Mouse (Mus musculus) forebrain, embryonic 12.5 days (tissue): ENCODE measurements around the gene Vcan. TPM values are rescaled to one million over a fixed set of nuclear protein-coding genes. Genes with fewer than 3 reads are reported as not detected.

ENCODE experiments used
- ATAC-seq: fragments of 200-750 bp; cut with Nextera tagmentation; 2 replicates; pipeline ENCODE4 v1.8.0; 2017; ENCODE audit warnings: moderate TSS enrichment; ENCODE audit not compliant: low FRiP score
- H3K27ac ChIP-seq: fragments of 300-500 bp; sonication (generic); 2 replicates; pipeline ENCODE4 v1.5.1; 2016; ENCODE audit warnings: mild to moderate bottlenecking
- H3K27me3 ChIP-seq: fragments of 300-500 bp; sonication (generic); 2 replicates; pipeline ENCODE4 v1.6.1; 2016; ENCODE audit warnings: mild to moderate bottlenecking
- H3K36me3 ChIP-seq: fragments of 300-500 bp; sonication (generic); replicated peaks from 2 replicates; pipeline ENCODE4 v1.6.1; 2016; ENCODE audit warnings: mild to moderate bottlenecking
- H3K4me1 ChIP-seq: fragments of 300-500 bp; sonication (generic); 2 replicates; pipeline ENCODE4 v1.6.1; 2016
- H3K4me2 ChIP-seq: fragments of 300-500 bp; sonication (generic); 2 replicates; pipeline ENCODE4 v1.6.1; 2016; ENCODE audit warnings: mild to moderate bottlenecking, moderate library complexity
- H3K4me3 ChIP-seq: fragments of 300-500 bp; sonication (generic); replicated peaks from 2 replicates; pipeline ENCODE4 v1.5.1; 2016; ENCODE audit warnings: mild to moderate bottlenecking
- H3K9ac ChIP-seq: fragments of 300-500 bp; sonication (generic); 2 replicates; pipeline ENCODE4 v1.6.1; 2016; ENCODE audit warnings: mild to moderate bottlenecking
- H3K9me3 ChIP-seq: fragments of 300-500 bp; sonication (generic); 2 replicates; pipeline ENCODE4 v1.6.1; 2016
- WGBS: fragments of 180-500 bp; shearing (Covaris S2); methylation state at CpG from one replicate; pipeline ENCODE4 v1.1.7; 2016; 5-methylcytosine and 5-hydroxymethylcytosine counted together
- polyA plus RNA-seq: library from polyadenylated mRNA; unstranded; fragments of >200 nt; fragmentation: Nextera tagmentation; extraction: Ambion mirVana; gene quantifications from 2 replicates; pipeline ENCODE4 v1.2.1, GENCODE M21; 2016

The Vcan gene
- polyA plus RNA-seq, 1 experiment from 2014 or later, result 65.4 TPM

- Histone ChIP-seq H3K4me1 (no peaks in the 10 kb centered on the region), H3K9me3 (no peaks in the 10 kb centered on the region), H3K4me3 (no peak overlapping the region), H3K9ac (no peak overlapping the region), H3K27ac (no peak overlapping the region), H3K27me3 (no peaks in the 10 kb centered on the region), H3K36me3 (peaks cover 39% of the 10 kb centered on the region), H3K4me2 (no peak overlapping the region)
- 80% methylated on average over 7 of the region's 7 CpGs for WGBS
- no peak for ATAC-seq
These were observed 34.0 kb downstream of the Vcan start for GRCm38 (mm10) chr13:89708151-89708927.

- peaks cover 52% of the 10 kb centered on the region for H3K36me3 ChIP-seq
- H3K4me1 ChIP-seq, result no peaks in the 10 kb centered on the region
- H3K27me3 ChIP-seq, result no peaks in the 10 kb centered on the region
- no peak overlapping the region for H3K27ac ChIP-seq
- ATAC-seq, result no peak
- no peaks in the 10 kb centered on the region for H3K9me3 ChIP-seq
- H3K4me3 ChIP-seq, result no peak overlapping the region
- no peak overlapping the region for H3K9ac ChIP-seq
- WGBS, result 90% methylated on average over 4 of the region's 4 CpGs
- H3K4me2 ChIP-seq, result no peak overlapping the region
These were observed 39.9 kb downstream of the Vcan start for GRCm38 (mm10) chr13:89702395-89702794.

DNA sequence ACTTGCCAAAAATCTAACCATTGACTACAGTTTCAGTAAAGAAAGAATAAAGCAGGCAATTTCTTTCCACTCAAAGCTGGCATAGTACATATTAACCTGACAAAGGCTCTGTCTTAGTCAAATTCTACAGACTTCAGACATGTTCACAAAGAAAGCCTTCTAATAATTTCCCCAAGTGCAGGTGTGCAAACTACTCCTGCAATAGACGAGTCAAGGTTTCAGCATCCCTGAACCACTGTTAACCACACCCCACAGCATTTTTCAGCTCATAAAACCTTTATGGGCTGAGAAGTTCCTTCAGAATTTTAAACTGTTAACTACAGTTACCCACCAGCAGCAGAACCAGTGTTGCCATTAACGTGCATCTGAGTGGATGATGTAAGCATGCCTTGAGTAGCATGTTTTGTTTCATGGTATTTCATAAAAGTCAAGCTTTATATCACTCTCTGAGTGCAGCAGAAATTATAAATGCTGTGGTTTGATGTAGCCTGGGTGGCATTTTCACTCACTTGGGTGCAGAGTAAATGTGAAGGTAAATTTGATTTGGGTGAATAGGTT lies 42.2 kb downstream of the Vcan start:
- no peak for ATAC-seq
- no peaks in the 10 kb centered on the region for H3K4me1 ChIP-seq
- no peak overlapping the region for H3K27ac ChIP-seq
- H3K4me2 ChIP-seq, result no peak overlapping the region
- H3K9ac ChIP-seq, result no peak overlapping the region
- no peaks in the 10 kb centered on the region for H3K9me3 ChIP-seq
- H3K4me3 ChIP-seq, result no peak overlapping the region
- 93% methylated on average over 2 of the region's 2 CpGs for WGBS
- H3K36me3 ChIP-seq, result peaks cover 40% of the 10 kb centered on the region
- no peaks in the 10 kb centered on the region for H3K27me3 ChIP-seq

DNA sequence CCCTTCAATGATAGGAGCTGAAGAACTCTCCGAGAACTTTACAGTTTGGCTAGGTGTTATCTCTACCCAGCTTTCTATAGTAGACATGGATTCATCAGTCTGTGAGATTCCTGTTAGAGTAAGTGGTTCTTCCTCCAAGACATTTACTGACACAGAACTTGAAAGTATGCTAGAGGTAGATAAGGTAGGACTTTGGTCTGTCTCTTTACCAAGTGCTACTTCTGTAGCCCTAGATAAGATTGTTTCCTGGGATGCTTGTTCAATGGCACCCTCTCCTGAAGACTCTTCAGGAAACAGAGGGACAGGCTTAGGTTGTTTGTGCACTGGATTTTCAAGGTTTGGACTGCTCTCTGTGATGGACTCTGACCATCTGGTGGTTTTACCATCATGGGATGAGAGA lies 49.7 kb downstream of the Vcan start:
- H3K36me3 ChIP-seq, result peaks cover 59% of the 10 kb centered on the region
- no peak overlapping the region for H3K9ac ChIP-seq
- ATAC-seq, result no peak
- H3K9me3 ChIP-seq, result no peaks in the 10 kb centered on the region
- no peak overlapping the region for H3K27ac ChIP-seq
- no peaks in the 10 kb centered on the region for H3K4me1 ChIP-seq
- H3K4me3 ChIP-seq, result no peak overlapping the region
- no peaks in the 10 kb centered on the region for H3K27me3 ChIP-seq
- WGBS, result 97% methylated on average over 1 of the region's 1 CpGs
- no peak overlapping the region for H3K4me2 ChIP-seq

DNA sequence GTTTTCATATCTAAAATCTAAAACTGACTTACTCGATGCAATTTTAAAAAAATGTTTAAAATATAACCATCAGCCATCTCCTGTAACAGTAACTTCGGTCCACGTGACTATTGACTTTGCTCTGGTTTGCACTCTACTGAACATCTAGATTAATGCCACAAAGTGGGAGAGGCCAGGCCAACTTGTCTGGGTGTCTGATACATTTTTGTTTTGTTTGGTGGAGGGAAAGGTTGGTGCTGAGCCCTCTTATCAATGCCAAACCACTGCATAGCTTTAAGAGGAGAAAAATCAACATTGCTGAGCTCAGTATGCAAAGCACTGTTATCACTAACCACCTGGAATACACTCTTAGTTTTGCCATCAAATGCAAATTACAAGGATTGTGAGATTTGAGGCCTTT lies 58.8 kb downstream of the Vcan start:
- H3K4me3 ChIP-seq, result no peak overlapping the region
- peaks cover 54% of the 10 kb centered on the region for H3K36me3 ChIP-seq
- H3K9me3 ChIP-seq, result no peaks in the 10 kb centered on the region
- no peak overlapping the region for H3K4me2 ChIP-seq
- no peaks in the 10 kb centered on the region for H3K4me1 ChIP-seq
- H3K9ac ChIP-seq, result no peak overlapping the region
- H3K27ac ChIP-seq, result no peak overlapping the region
- no peak for ATAC-seq
- H3K27me3 ChIP-seq, result no peaks in the 10 kb centered on the region
- 95% methylated on average over 3 of the region's 3 CpGs for WGBS

- Histone ChIP-seq H3K27me3 (no peaks in the 10 kb centered on the region), H3K9ac (no peak overlapping the region), H3K4me2 (no peak overlapping the region), H3K36me3 (peaks cover 54% of the 10 kb centered on the region), H3K4me1 (no peaks in the 10 kb centered on the region), H3K4me3 (no peak overlapping the region), H3K9me3 (no peaks in the 10 kb centered on the region), H3K27ac (no peak overlapping the region)
- no peak for ATAC-seq
- 70% methylated on average over 7 of the region's 7 CpGs for WGBS
These were observed 60.1 kb downstream of the Vcan start for GRCm38 (mm10) chr13:89682254-89682653.

DNA sequence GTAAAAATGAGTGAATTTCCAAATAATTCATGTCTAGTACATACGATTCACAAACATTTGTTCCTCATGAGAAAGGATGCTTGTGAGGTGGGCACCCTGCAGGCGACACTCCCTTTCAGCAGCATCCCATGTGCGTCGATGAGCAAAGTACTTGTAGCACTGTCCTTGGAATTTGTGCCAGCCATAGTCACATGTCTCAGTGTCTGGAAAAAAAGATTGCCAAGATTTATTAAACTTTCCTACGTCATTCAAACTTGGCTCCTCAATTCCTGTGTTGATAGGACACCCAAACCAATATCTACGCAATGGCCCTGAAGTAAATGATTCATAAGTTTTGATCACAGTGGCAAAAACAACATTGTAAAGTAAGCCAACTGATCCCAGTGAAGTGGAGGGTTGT lies 62.6 kb downstream of the Vcan start:
- no peak for ATAC-seq
- Histone ChIP-seq H3K36me3 (peaks cover 66% of the 10 kb centered on the region), H3K4me1 (no peaks in the 10 kb centered on the region), H3K27me3 (no peaks in the 10 kb centered on the region), H3K9me3 (no peaks in the 10 kb centered on the region), H3K9ac (no peak overlapping the region), H3K4me3 (no peak overlapping the region), H3K27ac (no peak overlapping the region), H3K4me2 (no peak overlapping the region)
- WGBS, result 94% methylated on average over 6 of the region's 6 CpGs

GRCm38 (mm10) chr13:89670505-89670904 lies 71.8 kb downstream of the Vcan start:
- Histone ChIP-seq H3K36me3 (peaks cover 32% of the 10 kb centered on the region), H3K27me3 (no peaks in the 10 kb centered on the region), H3K9ac (no peak overlapping the region), H3K4me2 (no peak overlapping the region), H3K9me3 (no peaks in the 10 kb centered on the region), H3K4me3 (no peak overlapping the region), H3K27ac (no peak overlapping the region), H3K4me1 (peaks cover 6% of the 10 kb centered on the region)
- WGBS, result 85% methylated on average over 3 of the region's 3 CpGs
- ATAC-seq, result no peak

DNA sequence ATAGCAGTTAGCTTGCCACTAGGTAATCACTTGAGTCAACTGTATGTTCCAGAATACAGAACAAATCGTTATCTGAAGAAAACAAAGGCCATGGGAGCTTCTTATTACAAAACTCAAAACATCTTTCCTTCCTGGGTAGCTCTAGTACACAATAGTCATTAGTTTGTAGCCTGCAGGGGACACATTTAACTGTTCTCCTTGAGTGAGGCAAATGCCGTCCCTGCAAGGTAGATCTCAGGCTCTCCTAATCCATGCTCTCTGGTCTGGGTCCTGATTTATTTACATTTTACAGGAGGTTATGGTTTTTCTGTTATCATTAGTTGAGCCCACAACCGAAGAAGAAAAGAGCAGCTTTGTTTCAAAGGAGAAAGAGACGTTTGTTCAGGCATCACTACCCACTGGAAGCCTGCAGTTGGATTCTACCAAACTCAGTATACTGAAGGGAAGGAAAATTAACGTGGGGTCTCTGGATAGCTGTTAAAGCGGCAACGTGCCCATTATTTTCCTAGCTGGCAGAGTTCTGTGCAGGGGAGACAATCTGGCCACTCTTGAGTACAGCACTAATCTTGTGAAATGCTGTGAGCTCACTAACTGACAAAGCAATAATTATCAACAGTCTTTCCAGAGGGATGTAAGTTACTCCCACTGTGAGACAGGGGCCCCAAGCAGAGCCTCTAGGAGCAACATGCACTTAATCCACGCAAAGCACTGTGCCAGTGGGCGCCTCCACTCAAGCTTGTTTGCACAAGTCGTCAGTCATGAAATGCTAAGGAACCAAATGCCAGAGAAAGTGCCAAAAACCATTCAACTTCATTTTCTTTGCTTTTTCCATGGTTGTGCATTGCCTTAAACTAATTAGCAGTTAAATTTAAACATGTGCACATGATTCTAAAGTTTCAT lies 73.1 kb downstream of the Vcan start:
- no peak overlapping the region for H3K9ac ChIP-seq
- H3K27ac ChIP-seq, result peak overlapping the region; percentile 46; the same call in 1 of the 2 replicates
- no peak overlapping the region for H3K4me2 ChIP-seq
- WGBS, result 37% methylated on average over 10 of the region's 10 CpGs
- H3K4me1 ChIP-seq, result peaks cover 6% of the 10 kb centered on the region
- no peaks in the 10 kb centered on the region for H3K27me3 ChIP-seq
- peak; percentile 66; the same call in 1 of the 2 replicates for ATAC-seq
- H3K9me3 ChIP-seq, result no peaks in the 10 kb centered on the region
- no peak overlapping the region for H3K4me3 ChIP-seq
- H3K36me3 ChIP-seq, result peaks cover 25% of the 10 kb centered on the region

- Histone ChIP-seq H3K36me3 (peaks cover 25% of the 10 kb centered on the region), H3K9me3 (no peaks in the 10 kb centered on the region)
- 70% methylated on average over 1 of the region's 1 CpGs for WGBS
These were observed 74.2 kb downstream of the Vcan start for GRCm38 (mm10) chr13:89668069-89668468.

GRCm38 (mm10) chr13:89661688-89662087 lies 80.6 kb downstream of the Vcan start:
- Histone ChIP-seq H3K36me3 (peaks cover 29% of the 10 kb centered on the region), H3K4me1 (no peaks in the 10 kb centered on the region), H3K27me3 (no peaks in the 10 kb centered on the region), H3K9me3 (no peaks in the 10 kb centered on the region), H3K4me2 (no peak overlapping the region), H3K4me3 (no peak overlapping the region), H3K9ac (no peak overlapping the region), H3K27ac (no peak overlapping the region)
- WGBS, result 88% methylated on average over 2 of the region's 2 CpGs
- no peak for ATAC-seq

More at GRCm38 (mm10) chr13:89668069-89668468, 74.2 kb downstream of the Vcan start:
- Histone ChIP-seq H3K9ac (no peak overlapping the region), H3K27ac (no peak overlapping the region), H3K27me3 (no peaks in the 10 kb centered on the region), H3K4me2 (no peak overlapping the region), H3K4me1 (peaks cover 6% of the 10 kb centered on the region), H3K4me3 (no peak overlapping the region)
- ATAC-seq, result peak; percentile 36; the same call in 1 of the 2 replicates

- H3K4me1 ChIP-seq, result no peaks in the 10 kb centered on the region
- 94% methylated on average over 11 of the region's 11 CpGs for WGBS
- no peaks in the 10 kb centered on the region for H3K9me3 ChIP-seq
- ATAC-seq, result no peak
- H3K4me3 ChIP-seq, result no peak overlapping the region
- no peak overlapping the region for H3K9ac ChIP-seq
- H3K27ac ChIP-seq, result no peak overlapping the region
- no peak overlapping the region for H3K4me2 ChIP-seq
- no peaks in the 10 kb centered on the region for H3K27me3 ChIP-seq
- peaks cover 23% of the 10 kb centered on the region for H3K36me3 ChIP-seq
These were observed 85.3 kb downstream of the Vcan start for GRCm38 (mm10) chr13:89657046-89657445.
